Mouse (Mus musculus) kidney, postnatal 36 days (tissue): ENCODE measurements around the gene Gas8.
"Not testable (repeated sequence)": the region's sequence is repeated elsewhere in the genome, so short reads cannot be mapped to it uniquely, and the experiment has no call there.

Source experiments
- DNase-seq, 2 experiments: peaks; one replicate each; pipeline ENCODE4 v3.0.0; 2021 to 2022; ENCODE audit warnings: mixed read lengths in 2 of 2

The Gas8 gene

DNA sequence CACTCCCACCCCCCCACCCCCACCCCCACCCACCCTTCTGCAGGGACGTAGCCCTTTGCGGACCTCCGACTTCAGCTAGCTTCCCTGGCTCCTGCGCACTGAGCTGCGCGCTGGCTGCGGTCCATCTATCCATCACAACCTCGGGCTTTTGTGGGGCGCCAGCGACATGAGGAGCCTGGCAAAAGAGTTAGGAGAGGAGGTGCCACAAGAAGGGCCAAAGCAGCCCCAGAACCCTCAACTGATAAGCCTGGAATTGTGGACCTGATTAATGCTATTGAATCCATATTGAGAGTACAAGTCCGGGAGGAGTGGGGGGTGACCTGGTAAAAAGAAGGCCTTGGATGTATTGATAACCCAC, 3.1 kb upstream of the Gas8 start:
- DNase-seq = no peak

DNA sequence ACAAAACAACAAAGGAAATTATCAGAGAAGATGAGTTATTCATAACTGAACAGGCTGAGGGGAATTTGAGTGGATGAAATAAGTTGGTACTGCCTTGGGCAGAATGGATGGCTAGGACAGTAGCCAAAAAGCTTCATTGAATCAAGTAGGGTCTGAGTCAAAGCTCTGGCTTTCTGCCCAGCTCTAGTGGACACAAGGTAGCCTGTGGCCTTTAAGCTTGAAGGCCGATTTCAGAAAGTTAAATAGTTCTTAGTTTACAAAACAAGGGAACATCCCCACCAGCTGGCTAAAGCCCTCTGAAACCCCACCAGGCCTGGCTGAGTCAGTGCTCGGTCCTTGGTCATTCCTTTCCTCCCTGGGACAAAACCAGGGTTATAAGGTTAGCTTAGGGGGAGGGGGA, 2.0 kb upstream of the Gas8 start:
- DNase-seq = no peak

DNA sequence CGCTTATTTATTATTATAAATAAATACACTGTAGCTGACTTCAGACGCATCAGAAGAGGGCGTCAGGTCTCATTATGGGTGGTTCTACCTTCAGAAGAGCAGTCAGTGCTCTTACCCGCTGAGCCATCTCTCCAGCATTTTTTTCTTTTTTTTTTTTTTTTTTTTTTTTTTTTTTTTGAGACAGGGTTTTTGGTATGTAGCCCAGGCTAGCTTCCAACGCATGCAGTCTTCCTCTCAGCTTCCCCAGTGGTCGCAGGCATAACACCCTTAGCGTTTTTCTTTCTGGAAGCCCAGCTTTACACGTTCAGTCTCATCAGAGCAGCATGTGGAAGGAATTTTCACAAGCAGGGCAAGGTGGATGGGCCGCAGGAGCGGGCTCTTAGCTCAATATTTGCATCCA, 462 bp upstream of the Gas8 start:
- no peak for DNase-seq

DNA sequence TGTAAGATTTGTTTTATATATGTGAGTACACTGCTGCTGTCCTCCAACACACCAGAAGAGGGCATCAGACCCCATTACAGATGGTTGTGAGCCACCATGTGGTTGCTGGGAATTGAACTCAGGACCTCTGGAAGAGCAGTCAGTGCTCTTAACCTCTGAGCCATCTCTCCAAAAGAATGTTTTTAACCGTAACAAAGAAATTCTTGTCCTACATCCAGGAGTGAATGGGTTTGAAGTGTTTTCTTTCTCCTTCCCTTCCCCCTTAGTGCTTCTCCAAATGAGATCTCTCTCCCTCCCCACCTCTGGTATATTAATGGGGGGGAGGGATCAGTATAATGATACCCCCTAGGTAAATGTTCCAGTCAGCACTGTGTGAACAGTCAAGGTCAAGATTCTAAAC, 1.4 kb downstream of the Gas8 start:
- DNase-seq = not testable (repeated sequence)

GRCm38 (mm10) chr8:123527720-123528489, 9.3 kb downstream of the Gas8 start:
- DNase-seq = no peak

GRCm38 (mm10) chr8:123536242-123536989, 17.8 kb downstream of the Gas8 start:
- no peak for DNase-seq

DNA sequence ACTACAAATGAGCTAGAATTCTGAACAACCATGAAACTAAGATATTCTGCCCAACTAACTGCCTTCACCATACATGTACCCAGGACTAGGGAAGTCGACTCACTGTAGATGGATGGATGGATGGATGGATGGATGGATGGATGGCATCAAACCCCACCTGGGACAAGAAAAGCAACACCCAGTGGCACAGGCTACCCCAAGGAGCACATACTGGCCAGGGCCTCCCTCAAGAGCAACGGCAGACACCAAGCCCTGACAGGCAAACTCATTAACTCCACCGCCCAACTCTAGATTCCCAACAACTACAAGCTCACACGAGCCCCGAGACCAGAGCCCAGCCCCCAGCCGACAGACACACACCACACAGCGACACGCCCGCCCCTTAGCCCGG, 18.4 kb downstream of the Gas8 start:
- no peak for DNase-seq

DNA sequence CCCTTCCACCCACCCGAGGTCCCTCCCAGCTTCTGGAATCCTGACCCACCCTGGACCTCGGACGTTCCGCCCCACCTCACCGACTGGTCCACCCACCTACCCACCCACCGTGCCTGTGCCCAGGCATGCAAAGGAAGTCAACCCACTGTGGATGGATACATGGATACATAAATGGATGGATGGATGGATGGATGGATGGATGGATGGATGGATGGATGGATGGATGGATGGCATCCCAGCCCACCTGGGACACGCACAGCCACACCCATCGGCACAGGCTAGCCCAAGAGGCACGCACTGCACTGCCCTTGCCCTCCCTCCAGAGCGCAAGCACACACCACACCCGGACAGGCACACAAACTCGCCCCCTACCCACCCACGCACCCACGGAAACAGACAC, 19.0 kb downstream of the Gas8 start:
- not testable (repeated sequence) for DNase-seq

DNA sequence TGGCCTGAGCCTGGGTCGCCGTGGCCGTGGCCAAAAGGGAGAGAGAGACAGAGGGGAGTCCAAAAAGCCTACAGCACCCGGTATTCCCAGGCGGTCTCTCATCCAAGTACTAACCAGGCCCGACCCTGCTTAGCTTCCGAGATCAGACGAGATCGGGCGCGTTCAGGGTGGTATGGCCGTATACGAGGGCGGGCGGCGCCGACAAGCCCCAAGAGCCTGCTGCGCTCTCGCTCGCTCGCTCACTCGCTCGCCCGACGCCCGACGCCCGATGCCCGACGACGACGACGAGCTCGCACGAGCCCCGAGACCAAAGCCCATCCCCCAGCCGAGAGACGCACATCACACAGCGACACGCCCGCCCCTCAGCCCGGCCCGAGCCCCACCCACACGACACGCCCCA, 45.6 kb downstream of the Gas8 start:
- not testable (repeated sequence) for DNase-seq

- DNase-seq = peak in 1 of 2 experiments; percentile 9
Measured at GRCm38 (mm10) chr8:123575386-123575785, 56.8 kb downstream of the Gas8 start.
